Mouse (Mus musculus) granulocyte monocyte progenitor cell, adult 5-6 weeks (primary cell): ENCODE results near the gene Axdnd1. TPM values are rescaled to one million over a fixed set of nuclear protein-coding genes. Genes with fewer than 3 reads are reported as not detected.
"Not testable (repeated sequence)": the region's sequence is repeated elsewhere in the genome, so short reads cannot be mapped to it uniquely, and the experiment has no call there.

Experiments
- ATAC-seq: replicated peaks from 2 replicates; pipeline ENCODE4 v1.8.0; 2016; ENCODE audit warnings: mild to moderate bottlenecking, moderate TSS enrichment, inconsistent platforms; ENCODE audit not compliant: poor library complexity, severe bottlenecking
- total RNA-seq, 2 experiments: library from RNA; stranded (forward) in 1 of 2; stranded (reverse) in 1 of 2; fragments of 200-712, 200-1000 nt in 1 of 2; fragments of >200 nt in 1 of 2; fragmentation: Nextera tagmentation in 1 of 2; gene quantifications; 2 replicates each; pipeline ENCODE4 v1.2.3; 2014 to 2017

The Axdnd1 gene
- total RNA-seq, 2 experiments from 2014 or later = 1.5 TPM; not detected in 1

DNA sequence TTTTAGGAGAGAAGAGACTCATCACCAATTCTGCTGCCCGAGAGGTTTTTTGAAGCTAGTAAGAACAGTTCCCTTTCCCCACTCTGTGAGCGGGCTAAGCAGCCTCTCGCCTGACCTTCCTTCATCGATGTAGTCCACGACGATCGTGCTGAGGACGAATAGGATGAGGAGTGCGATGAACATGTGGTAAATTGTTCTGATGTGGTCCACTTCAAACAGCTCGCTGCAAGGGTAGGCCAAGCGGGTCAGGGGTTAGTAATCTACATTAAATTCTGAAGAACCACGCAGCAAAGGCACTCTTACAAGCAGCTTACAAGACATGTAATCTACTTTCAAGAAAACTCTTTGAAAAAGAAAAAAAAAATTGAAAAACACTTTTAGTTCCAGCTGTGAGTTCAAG lies 21.3 kb upstream of the Axdnd1 start:
- ATAC-seq = no peak

DNA sequence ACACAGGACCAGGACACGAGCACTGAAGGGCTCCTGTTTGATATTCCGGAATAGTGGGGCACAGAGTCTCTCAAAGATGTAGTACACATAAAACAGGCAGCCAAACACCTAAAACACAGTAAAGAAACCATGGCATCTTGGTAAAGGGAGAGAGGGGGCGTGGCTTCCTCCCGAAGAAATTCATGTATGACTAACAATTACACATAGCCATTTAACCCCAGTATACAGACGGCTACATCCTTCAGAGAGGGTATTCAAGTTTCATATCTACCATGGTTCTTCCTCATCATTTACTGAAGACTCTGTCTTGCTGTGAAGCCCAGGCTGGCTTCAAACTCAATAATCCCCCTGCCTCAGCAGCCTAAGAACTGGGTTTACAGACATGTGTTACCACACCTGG lies 16.8 kb upstream of the Axdnd1 start:
- peak; percentile 56 for ATAC-seq

DNA sequence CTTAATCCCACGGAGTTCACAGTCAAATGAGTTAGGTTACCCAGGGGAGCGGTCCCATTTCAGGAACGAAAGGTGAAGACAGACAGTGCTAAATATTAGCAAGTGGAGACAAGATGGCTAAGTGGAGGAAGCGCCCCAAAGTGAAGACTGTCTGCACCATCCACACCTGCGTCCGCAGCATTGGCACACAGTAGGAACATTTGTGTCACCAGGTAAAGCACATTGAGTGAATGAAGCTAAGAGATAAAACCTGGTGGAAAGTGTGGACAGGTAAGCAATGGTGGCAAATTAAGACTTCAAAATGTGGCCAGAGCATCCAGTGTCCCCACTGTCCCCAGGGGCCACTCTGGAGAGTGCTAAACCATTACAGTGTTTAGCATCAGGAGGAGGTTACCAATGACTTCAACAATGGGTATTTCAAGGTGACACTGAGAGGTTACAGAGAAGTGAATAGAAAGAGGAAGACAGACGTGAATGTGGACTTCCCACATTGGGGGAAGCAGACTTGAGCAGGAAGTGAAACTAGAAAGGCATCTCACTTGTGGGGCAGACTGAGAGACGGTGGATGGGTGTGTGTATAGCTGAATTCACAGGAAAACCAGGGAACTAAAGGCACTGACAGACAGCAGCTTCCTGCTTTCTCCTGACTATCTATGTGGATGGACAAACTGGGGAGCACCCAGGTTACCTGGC lies 16.2 kb upstream of the Axdnd1 start:
- ATAC-seq = peak; percentile 99

DNA sequence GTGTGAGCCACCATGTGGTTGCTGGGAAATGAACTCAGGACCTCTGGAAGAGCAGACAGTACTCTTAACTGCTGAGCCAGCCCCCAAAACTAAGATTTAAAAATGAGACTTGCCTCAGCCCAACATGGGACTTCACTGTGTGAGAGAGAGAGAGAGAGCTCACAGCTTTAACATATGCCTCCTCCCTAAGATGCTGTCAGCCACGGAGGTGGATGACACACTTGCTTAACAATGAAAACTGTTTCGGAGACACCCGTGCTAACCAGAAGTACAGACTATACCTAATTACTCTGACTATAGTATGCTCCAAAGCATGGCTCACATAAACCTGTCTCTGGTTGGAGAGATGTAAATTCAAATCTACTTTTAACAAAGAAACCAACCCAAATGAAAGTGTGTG lies 12.5 kb upstream of the Axdnd1 start:
- no peak for ATAC-seq

DNA sequence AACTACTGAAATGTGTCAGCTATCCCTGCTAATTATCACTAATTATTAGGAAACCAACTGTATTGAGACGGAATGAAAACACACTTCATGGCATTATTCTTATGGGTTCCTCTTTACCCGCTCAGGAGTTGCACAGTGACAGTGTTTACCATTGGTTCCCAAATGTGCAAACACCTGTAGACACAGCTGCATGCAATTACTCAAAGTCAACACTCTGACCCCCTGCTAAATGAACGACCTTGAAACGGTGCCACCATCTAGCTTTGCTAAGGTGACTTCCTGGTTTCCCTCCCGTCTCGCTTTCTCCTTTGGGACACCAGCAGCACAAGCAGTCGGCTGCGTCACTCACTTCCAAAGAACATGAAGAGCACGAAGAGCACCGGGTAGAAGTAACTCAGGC lies 11.5 kb upstream of the Axdnd1 start:
- no peak for ATAC-seq

DNA sequence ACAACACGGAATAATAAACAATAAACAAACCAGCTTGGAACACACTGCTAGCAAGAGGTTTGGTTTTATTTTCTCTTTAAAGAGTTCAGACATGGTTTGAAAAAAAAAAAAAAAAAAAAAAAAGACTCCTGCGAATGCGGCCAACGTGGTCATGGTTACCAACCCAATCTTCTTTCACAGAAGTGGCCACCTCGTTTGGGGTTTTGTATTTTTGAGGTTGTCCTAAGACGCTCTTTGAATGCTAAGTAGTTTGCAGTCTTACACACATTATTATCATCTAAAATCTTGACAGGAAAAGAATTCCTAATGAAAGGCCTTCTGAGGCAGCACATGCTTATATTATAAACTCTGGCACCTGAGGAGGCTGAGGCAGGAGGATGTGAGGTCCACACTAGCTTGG lies 7.5 kb upstream of the Axdnd1 start:
- ATAC-seq = no peak

DNA sequence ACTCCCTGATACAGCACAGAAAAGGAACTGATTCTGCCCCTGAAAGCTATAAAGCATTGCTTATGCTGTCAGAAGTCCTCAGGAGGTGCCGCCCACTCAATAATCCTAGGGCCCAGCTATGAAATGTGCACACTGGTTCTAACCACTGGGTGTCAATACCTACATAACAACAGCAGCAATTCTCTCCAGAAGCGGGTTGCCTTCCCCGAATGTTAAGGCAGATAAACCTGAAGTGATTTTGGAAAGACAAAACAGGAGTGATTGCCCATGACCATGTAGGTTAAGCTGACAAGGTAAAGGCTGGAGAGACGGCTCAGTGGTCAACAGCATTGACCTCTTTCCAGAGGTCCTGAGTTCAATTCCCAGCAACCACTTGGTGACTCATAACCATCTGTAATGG lies 4.8 kb upstream of the Axdnd1 start:
- no peak for ATAC-seq

DNA sequence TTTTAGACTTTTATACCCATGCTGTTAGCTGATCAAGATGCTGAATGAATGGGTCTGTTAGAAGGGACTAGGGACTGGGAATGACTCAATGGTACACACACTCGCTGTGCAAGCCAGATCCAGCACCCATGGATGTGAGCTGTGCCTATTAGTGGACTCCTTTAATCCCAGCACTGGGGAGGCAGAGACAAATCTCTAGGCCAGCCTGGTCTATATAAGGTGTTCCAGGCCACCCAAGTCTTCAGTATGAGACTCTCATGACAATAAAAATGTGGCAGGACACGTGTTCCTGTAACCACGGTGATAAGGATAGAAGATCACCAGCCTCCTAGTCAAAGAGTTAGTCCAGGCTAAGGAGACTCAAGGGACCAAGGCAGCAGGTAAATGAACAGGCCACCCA lies 3.1 kb upstream of the Axdnd1 start:
- no peak for ATAC-seq

DNA sequence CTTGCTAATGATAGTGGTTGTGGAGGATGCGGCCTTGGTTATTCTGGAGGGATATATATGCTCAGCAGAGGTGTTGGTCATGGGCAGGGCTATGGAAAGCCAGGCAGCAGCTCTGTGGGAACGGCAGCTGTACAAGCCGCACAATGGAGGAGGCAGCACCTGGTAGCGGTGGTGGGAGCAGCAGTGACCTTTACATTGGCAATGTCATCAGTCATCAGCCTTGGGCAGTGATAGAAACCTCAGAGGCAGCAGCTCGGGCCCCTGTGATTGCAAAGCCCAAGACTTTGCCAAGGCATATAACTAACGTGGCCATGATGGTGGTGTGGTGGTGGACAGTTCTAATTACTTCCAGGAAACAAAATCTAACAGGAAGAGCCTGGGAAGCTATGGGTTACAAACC lies 2.5 kb upstream of the Axdnd1 start:
- ATAC-seq = no peak

DNA sequence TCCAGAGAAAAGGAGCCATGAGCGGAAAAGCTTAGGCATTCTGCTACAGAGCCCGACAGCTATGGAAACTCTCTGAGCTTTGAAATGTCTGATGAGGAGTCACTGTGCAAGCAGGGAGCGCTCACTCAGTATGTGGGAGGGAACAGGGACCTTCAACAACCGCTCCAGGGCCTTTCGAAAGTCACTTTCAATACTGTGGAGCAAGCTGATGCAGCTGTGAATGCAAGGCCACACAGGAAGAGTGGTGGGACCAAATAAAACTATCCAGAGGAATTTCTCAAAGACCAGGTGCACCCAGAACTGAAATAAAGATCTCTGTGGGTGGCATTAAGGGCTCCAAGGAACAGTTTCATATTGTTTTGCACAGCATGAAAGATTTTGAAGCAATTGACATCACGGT lies 1.9 kb upstream of the Axdnd1 start:
- no peak for ATAC-seq

DNA sequence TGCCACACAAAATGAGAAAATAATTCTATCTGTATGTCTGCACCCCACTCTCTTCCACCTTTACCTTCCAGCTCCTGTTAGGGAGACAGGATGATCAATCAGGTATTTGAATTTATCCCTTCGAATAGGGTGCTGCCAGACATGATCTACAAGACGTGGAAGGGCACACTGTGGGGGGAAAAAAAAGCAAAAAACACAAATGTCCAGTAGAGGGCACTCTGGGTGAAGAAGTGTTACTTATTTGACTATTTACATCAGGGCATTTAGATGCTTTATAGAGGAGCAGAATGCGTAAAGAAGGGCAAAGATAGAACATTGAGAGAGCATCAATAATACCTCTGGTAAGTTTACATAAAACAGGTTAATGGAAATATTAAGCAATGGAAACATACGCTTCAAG lies 2.8 kb downstream of the Axdnd1 start:
- ATAC-seq = no peak

DNA sequence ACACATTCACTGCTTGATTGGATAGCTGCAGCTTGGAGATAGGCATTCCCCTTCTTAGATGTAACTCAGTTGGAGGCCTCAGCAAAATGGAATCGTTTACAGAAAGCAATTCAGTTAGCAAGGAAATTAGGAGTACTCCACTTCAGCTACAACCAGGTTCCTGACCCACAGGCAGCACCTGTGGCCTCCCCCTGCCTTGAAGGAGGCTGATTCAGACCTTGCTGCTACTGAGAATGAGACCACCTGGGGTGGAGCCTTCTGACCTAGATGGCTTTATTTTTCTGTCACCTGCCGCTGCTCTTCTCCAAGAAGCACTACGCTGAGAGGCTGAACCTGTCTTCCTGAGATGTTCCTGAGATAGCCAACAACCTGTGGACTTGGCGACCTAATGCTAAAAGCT lies 12.4 kb downstream of the Axdnd1 start:
- no peak for ATAC-seq

DNA sequence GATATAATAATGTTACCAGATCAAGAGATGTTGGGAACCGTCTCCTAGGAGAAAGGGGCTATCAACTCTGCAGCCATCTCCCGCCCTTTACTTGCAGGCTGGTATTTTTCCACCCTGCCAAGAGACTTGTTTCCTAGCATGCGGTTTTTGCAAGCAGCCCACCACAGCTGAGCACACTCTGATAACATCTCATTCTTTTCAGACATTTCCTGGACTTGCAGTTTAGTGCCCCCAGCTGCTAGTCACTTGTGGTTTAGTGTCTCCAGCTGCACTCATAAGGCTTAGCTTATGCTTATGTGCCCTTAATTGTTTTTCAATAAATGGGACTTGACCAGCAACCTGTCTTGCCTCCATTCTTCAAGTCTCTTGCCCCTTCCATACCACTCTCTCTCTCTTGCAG lies 13.0 kb downstream of the Axdnd1 start:
- ATAC-seq = peak; percentile 88

DNA sequence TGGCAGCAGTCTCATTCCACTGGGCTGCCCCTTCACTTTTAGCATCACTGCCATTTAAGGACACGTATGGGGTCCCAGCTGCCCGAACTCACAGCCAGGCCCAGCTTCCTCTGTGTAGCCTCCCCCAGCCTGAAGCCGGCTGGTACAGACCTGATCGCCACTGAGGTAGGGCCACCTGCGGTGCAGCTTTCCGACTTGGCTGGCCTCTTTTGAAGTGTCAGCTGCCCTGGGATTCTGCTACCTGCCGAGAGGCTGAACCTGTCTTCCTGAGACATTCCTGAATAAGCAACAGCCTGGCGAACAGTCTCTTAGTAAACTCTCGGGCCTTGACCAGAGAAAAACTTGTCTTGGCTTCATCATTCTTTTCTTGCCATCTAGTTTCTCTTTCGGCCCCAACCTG lies 17.7 kb downstream of the Axdnd1 start:
- no peak for ATAC-seq

DNA sequence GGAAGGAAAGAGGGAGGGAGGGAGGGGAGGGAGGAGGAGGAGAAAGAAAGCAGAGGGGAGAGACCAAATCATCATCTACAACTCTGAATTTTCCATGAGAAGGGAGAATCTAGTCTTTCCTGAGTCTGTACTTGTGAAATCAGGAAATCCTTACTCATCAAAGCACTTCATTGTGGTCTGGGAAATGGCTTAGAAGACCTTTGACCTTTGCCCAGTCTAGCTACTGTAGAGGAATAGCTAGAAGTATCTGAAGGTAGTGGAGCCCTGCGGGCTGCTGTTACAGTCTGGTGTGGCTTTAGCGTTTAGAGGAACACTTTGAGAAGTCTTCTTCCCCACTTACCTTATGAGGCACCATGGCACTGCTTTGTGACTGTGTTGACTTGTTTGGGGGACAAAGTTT lies 18.5 kb downstream of the Axdnd1 start:
- ATAC-seq = no peak

DNA sequence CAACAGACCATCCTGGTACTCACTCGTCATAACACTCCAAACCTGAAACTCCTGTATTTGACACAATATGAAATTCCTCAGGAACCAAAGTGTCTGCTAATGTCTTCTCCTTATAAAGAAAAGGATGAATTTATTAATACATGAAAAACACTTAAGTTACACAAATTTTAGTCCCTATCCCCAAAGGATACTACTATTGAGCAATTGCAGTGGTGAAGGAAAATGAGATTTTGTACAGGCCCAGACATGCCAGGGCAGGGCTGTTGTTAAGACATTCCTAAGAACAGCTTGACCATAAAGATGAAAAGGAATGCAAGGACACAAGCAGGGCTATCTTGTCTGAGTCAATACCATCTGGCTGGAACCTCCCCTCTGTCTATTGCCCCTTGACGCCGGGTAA lies 20.8 kb downstream of the Axdnd1 start:
- not testable (repeated sequence) for ATAC-seq

DNA sequence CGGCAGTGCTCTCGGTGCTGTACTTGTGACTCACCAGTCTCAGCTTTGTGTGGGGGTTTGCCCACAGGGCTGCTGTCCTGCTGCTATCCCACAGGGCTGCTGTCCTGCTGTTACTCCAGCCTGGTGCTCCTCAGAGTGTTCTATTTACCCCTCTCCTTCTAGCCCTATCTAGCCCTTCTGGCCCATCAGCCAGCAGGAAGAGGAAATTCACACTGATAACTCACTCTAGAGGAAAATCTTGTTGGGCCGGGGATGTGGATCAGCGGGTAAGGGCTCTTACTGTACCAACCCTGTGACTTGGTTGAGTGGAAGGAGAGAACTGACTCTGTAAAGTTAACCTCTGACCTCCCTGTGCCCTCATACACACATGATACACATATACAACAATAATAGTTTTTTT lies 27.8 kb downstream of the Axdnd1 start:
- ATAC-seq = no peak

DNA sequence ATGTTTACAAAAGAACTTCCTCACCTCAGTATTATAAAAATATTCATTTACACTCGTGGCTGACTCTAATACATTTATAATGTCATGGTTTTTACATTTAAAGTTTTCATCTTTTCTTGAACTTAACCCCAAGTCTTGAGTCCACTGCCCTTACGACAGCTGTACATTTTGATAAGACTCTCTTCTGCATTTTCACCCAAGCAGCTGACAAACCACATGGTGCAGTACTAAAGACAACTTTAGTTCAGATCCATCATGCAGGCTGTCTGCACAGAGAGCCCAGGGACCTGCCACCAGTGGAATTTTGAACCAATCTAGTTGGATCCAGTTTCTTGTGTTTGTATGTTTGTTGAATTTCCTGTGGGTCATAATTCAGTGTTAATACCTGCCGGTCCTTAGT lies 34.1 kb downstream of the Axdnd1 start:
- no peak for ATAC-seq

DNA sequence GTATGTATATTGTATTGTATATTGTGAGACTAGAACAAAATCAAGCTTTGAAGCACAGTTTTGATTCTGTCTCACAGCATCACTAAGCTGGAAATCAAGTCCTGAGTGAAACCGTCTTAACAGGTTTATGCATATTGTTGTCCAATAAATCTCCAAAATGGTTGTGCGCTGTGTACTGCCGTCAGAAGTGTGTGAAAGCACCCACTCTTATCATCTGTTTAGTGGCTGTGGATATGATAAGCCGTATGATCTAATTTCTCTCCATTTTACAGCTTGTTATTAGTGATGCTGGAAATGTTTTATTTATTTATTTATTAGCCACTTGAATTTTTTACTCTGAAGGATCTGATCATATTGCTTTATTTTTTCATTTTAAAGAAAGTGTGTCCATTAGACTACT lies 34.7 kb downstream of the Axdnd1 start:
- ATAC-seq = no peak

DNA sequence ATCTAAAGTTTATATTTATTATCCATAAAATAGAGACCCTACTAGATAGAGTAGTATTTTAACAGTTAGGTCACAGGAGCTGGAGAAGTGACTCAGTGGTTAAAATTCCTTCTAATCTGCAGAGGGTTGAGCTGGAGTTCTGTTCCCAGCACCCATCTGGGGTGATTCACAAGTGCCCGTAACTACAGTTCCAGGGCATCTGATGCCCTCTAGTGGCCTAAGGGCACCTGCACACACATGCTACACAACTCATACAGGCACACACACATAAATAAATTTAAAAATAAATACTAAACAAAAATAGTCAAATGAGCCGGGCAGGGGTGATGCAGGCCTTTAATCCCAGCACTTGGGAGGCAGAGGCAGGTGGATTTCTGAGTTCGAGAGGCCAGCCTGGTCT lies 39.7 kb downstream of the Axdnd1 start:
- ATAC-seq = no peak

DNA sequence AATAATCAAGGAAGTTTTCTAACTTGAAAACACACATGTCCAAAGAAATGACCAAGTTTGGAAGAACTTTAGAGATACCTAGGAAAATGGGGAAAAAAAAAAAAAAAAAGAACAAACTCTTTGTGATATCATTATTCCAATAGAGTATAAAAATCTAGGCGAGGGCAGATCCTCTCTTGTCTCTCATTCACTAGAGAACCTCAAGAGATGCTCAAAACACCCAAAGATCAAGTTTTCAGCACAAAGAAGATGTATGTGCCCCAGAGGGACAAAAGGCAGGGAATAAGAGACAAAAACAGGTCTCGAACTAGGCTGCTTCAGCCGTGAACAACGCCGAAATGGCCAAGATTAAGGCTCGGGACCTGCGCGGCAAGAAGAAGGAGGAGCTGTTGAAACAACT lies 55.2 kb downstream of the Axdnd1 start, which contains the start of gene Gm2000:
Gene Gm2000 (plus strand): TSS at position 301 of the 400 bp plus-strand sequence.
- no peak for ATAC-seq

DNA sequence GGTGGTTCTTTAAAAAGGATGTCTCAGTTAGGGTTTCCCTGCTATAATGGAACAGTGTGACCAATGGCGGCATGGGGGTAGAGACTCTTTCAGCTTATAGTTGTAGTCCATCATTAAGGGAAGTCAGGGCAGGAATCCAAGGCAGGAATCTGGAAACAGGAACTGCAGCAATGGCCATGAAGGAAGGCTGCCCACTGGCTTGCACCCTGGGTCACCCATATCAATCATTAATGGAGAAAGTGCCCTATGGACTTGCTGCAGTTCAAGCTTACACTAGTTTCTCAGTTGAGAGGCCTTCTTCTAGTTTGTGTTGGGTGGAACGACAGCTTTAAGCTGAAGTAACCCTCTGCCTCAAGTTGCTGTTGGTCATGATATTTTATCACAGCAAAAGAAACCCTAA lies 68.5 kb downstream of the Axdnd1 start:
- no peak for ATAC-seq

DNA sequence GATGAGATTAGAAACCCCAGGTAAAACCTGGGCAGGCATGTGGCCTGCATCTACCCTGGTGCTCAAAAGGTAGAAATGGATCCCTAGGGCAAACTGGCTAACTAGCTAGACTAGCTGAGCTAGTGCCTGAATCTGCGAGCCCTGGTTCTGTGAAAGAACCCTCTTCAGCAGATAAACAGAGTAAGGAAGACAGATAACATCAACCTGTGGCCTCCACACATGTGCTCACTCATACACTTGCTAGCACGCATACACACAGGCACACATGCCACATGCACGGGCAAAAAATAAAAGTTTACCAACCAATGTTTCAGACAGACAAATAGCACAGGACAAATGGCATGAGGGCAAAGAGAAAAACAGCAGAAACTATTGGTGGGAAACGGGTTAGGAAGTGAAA lies 70.5 kb downstream of the Axdnd1 start:
- no peak for ATAC-seq
